Mouse (Mus musculus) lung, adult 2 months (tissue): Measurements from ENCODE around the gene Polr3h. TPM values are rescaled to one million over a fixed set of nuclear protein-coding genes. Genes with fewer than 3 reads are reported as not detected.

ENCODE experiments used
- DNase-seq: peaks from one replicate; pipeline ENCODE4 v3.0.0; 2022
- H3K4me1 ChIP-seq: fragments of 200-500 bp; 2 replicates; pipeline ENCODE4 v1.6.1; 2011; ENCODE audit warnings: low read length; ENCODE audit not compliant: control insufficient read depth, insufficient read depth
- H3K4me3 ChIP-seq: fragments of 200-500 bp; replicated peaks from 2 replicates; pipeline ENCODE3; 2011; ENCODE audit warnings: low read depth, mild to moderate bottlenecking, control low read depth, low read length; ENCODE audit errors: extremely low read depth
- CTCF ChIP-seq: fragments of 200-500 bp; IDR thresholded peaks from 2 replicates; pipeline ENCODE4 v1.5.1; 2011; ENCODE audit warnings: mild to moderate bottlenecking, low read length, control low read depth; ENCODE audit not compliant: insufficient read depth
- POLR2A ChIP-seq: fragments of 200-500 bp; IDR thresholded peaks from 2 replicates; pipeline ENCODE4 v1.6.1; 2011; ENCODE audit warnings: low read depth, mild to moderate bottlenecking, control low read depth, low read length, borderline replicate concordance; ENCODE audit errors: extremely low read depth
- WGBS: fragments of 180-500 bp; shearing (Covaris S2); methylation state at CpG from one replicate; pipeline ENCODE4 v1.1.7; 2018; 5-methylcytosine and 5-hydroxymethylcytosine counted together
- polyA plus RNA-seq: library from polyadenylated mRNA; depleted of rRNA; stranded (reverse); fragments of >200 nt; gene quantifications from 2 replicates; pipeline ENCODE4 v1.2.3, GENCODE M21; 2012

Polr3h gene
- polyA plus RNA-seq, 1 experiment = 11.8 TPM

GRCm38 (mm10) chr15:81904939-81905338 lies 21.1 kb downstream of the Polr3h start:
- Histone ChIP-seq H3K4me1 (no peaks in the 10 kb centered on the region), H3K4me3 (no peak overlapping the region)
- WGBS = 33% methylated on average over 2 of the region's 2 CpGs
- peak; percentile 77 for DNase-seq
- TF ChIP-seq POLR2A (no peak), CTCF (peak; percentile 39; the same call in 1 of the 2 replicates)

- WGBS = 69% methylated on average over 2 of the region's 2 CpGs
- DNase-seq = no peak
These were observed 27.3 kb downstream of the Polr3h start for GRCm38 (mm10) chr15:81898751-81899150.

GRCm38 (mm10) chr15:81897607-81898285 lies 28.3 kb downstream of the Polr3h start:
- DNase-seq = no peak
- 90% methylated on average over 5 of the region's 5 CpGs for WGBS
- TF ChIP-seq CTCF = no peak
- no peak for TF ChIP-seq POLR2A
- peaks cover 3% of the 10 kb centered on the region; the same call in 1 of the 2 replicates for H3K4me1 ChIP-seq
- H3K4me3 ChIP-seq = no peak overlapping the region

More at GRCm38 (mm10) chr15:81898751-81899150, 27.3 kb downstream of the Polr3h start:
- no peak overlapping the region for H3K4me3 ChIP-seq
- H3K4me1 ChIP-seq = peaks cover 3% of the 10 kb centered on the region; the same call in 1 of the 2 replicates
- no peak for TF ChIP-seq CTCF
- TF ChIP-seq POLR2A = no peak

- H3K4me3 ChIP-seq = no peak overlapping the region
- TF ChIP-seq CTCF (no peak), POLR2A (no peak)
- H3K4me1 ChIP-seq = peaks cover 3% of the 10 kb centered on the region; the same call in 1 of the 2 replicates
- no peak for DNase-seq
- 85% methylated on average over 2 of the region's 2 CpGs for WGBS
These were observed 29.6 kb downstream of the Polr3h start for GRCm38 (mm10) chr15:81896407-81896806.

- DNase-seq = peak; percentile 59
- TF ChIP-seq CTCF = no peak
- WGBS = 74% methylated on average over 1 of the region's 1 CpGs
- no peak overlapping the region for H3K4me3 ChIP-seq
- H3K4me1 ChIP-seq = peaks cover 3% of the 10 kb centered on the region; the same call in 1 of the 2 replicates
These were observed 32.0 kb downstream of the Polr3h start for GRCm38 (mm10) chr15:81894002-81894401.

GRCm38 (mm10) chr15:81891822-81892580 lies 34.0 kb downstream of the Polr3h start:
- DNase-seq = no peak
- no peak for TF ChIP-seq POLR2A
- no peak for TF ChIP-seq CTCF
- Histone ChIP-seq H3K4me3 (no peak overlapping the region), H3K4me1 (peaks cover 3% of the 10 kb centered on the region; the same call in 1 of the 2 replicates)
- WGBS = 81% methylated on average over 8 of the region's 8 CpGs

GRCm38 (mm10) chr15:81891140-81891802 lies 34.8 kb downstream of the Polr3h start:
- Histone ChIP-seq H3K4me1 (peaks cover 5% of the 10 kb centered on the region), H3K4me3 (no peak overlapping the region)
- WGBS = 81% methylated on average over 7 of the region's 7 CpGs
- no peak for DNase-seq
- TF ChIP-seq POLR2A (no peak), CTCF (no peak)

GRCm38 (mm10) chr15:81889175-81889574 lies 36.9 kb downstream of the Polr3h start:
- TF ChIP-seq POLR2A = no peak
- TF ChIP-seq CTCF = no peak
- DNase-seq = no peak
- WGBS = 89% methylated on average over 7 of the region's 7 CpGs
- Histone ChIP-seq H3K4me1 (peaks cover 3% of the 10 kb centered on the region), H3K4me3 (no peak overlapping the region)

GRCm38 (mm10) chr15:81886795-81887550 lies 39.1 kb downstream of the Polr3h start:
- Histone ChIP-seq H3K4me3 (no peak overlapping the region), H3K4me1 (peaks cover 3% of the 10 kb centered on the region)
- no peak for DNase-seq
- WGBS = 75% methylated on average over 6 of the region's 6 CpGs
- no peak for TF ChIP-seq POLR2A
- TF ChIP-seq CTCF = no peak
